Mouse (Mus musculus) cortical plate, adult 2 months (tissue): ENCODE measurements around the gene Nlrp6. TPM values are rescaled to one million over a fixed set of nuclear protein-coding genes. Genes with fewer than 3 reads are reported as not detected.
"Not testable (repeated sequence)": the region's sequence is repeated elsewhere in the genome, so short reads cannot be mapped to it uniquely, and the experiment has no call there.

Experiments
- H3K27ac ChIP-seq: fragments of 200-500 bp; 2 replicates; pipeline ENCODE4 v1.5.1; 2012; ENCODE audit warnings: low read length, control low read depth, inconsistent platforms; ENCODE audit not compliant: insufficient read depth
- H3K4me1 ChIP-seq: fragments of 200-500 bp; 2 replicates; pipeline ENCODE4 v1.6.1; 2011; ENCODE audit warnings: low read length; ENCODE audit not compliant: control insufficient read depth, insufficient read depth
- H3K4me3 ChIP-seq: fragments of 200-500 bp; 2 replicates; pipeline ENCODE4 v1.5.1; 2011; ENCODE audit warnings: mild to moderate bottlenecking, low read length, control low read depth; ENCODE audit not compliant: insufficient read depth
- CTCF ChIP-seq: fragments of 200-500 bp; IDR thresholded peaks from 2 replicates; pipeline ENCODE4 v1.5.1; 2011; ENCODE audit warnings: mild to moderate bottlenecking, control low read depth, low read length; ENCODE audit not compliant: insufficient read depth; ENCODE audit errors: extremely low read depth
- POLR2A ChIP-seq: fragments of 200-500 bp; IDR thresholded peaks from 2 replicates; pipeline ENCODE4 v1.6.1; 2011; ENCODE audit warnings: mild to moderate bottlenecking, low read length, control low read depth; ENCODE audit not compliant: insufficient read depth; ENCODE audit errors: extremely low read depth
- polyA plus RNA-seq: library from polyadenylated mRNA; depleted of rRNA; stranded (reverse); fragments of >200 nt; gene quantifications from 2 replicates; pipeline ENCODE4 v1.2.3, GENCODE M21; 2012; rRNA removed

Gene Nlrp6
- polyA plus RNA-seq, 1 experiment, result 0.54 TPM

DNA sequence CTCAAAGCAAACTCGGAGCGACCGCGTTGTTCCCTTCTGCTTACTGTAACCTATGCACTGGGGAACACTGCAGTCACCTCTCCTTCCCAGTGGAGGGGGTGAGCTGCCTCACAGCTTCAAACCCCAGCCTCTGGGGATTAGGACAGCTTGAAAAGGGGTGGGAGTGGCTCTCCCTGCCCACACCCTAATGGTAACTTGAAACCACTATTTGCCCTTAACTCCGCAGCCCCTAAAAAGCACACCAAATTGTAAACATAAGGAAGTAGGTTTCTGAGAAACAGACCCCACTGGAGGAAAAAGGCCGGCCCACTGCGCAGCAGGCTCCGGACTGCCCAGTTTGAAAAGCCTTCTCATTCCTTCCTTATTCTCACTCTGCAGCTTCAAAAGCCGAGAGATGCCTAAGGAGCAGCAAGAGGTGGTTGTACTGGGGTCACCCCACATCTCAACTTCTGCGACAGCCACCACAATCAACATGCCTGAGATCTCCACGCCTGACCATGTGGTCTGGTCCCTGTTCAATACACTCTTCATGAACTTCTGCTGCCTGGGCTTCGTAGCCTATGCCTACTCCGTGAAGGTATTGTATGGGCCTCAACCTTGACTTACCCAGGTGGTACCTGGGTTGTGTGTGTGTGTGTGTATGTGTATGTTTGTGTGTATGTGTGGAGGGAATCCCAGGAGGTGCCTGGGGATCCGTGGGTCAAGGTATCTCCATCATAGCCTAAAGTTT lies 47.3 kb downstream of the Nlrp6 start:
- Histone ChIP-seq H3K27ac (no peak overlapping the region), H3K4me3 (no peak overlapping the region), H3K4me1 (no peaks in the 10 kb centered on the region)
- TF ChIP-seq POLR2A (no peak), CTCF (no peak)

DNA sequence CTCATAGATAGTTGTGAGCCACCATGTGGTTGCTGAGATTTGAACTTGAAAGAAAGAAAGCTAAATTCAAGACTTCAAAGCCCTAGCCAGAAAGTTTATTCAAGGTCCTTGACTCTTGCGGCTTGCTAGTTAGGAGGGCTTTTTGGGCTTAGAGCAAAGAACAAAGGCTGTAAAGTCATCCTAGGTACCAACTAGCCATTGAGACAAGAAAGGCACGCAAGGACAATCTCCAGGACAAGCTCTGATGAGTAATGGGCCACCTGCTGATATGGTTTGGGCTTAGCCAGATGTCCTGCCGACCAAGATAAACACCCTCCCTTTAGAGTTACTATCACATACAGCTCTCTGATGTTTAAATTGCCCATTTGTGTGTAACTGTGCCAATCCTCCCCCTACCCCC lies 48.0 kb downstream of the Nlrp6 start:
- H3K4me3 ChIP-seq, H3K27ac ChIP-seq, H3K4me1 ChIP-seq: not testable (repeated sequence)

DNA sequence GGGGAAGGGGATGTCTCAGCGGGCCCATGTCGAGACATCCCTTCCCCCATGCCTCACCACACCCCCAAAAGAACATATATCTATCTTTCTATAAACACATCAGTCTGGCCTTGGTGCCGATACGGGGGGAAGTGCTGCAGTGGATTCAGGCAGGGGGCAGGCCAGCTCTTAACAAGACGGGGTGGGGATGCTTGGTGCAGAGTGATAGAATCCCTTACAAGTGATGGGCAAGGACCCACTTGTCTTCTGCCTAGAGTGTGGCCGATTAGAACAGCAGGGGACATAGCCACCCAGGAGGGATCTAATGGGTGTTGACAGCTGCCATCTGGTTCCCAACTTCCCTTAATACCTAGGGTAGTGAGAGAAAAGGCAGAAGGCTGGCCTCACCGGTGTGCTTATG lies 50.2 kb downstream of the Nlrp6 start:
- Histone ChIP-seq H3K4me1 (no peaks in the 10 kb centered on the region), H3K4me3 (no peak overlapping the region), H3K27ac (no peak overlapping the region)
- TF ChIP-seq POLR2A (no peak), CTCF (no peak)

DNA sequence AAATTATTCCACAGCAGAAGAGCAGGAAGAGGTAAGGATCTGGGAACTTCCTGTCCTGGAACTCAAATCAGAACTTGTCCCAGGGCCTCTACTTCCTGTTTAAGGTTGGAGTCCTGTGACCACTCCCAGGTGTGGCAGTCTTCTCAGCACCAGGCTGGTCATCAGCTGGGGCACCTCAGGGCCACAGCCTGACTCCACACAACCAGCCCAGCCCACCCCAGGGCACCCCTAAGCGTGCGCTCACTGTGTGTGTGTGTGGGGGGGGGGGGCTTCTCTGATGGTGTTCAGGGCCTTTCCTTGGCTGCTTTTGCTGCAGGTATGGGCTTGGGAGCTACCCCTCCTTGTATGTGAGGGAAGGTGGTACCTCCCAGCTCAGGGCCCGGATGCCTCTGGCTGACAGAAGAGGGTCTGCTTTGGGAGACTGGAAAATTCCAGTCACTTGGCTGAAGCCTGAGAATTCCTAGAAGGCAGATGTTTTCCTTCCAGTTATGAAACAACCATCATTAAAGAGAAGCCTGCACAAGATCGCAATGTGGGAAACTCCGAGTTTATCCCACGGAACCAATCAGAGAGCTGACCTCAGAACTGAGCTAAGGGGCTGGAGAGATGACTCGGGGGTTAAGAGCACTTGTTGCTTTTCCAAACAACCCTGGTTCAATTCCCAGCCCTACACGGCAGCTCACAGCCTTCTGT lies 50.9 kb downstream of the Nlrp6 start:
- TF ChIP-seq POLR2A (no peak), CTCF (no peak)
- H3K4me1 ChIP-seq, result no peaks in the 10 kb centered on the region
- no peak overlapping the region for H3K4me3 ChIP-seq
- H3K27ac ChIP-seq, result 0 out of 2 replicates have a peak overlapping the region, but pooled peaks have one; percentile 51

DNA sequence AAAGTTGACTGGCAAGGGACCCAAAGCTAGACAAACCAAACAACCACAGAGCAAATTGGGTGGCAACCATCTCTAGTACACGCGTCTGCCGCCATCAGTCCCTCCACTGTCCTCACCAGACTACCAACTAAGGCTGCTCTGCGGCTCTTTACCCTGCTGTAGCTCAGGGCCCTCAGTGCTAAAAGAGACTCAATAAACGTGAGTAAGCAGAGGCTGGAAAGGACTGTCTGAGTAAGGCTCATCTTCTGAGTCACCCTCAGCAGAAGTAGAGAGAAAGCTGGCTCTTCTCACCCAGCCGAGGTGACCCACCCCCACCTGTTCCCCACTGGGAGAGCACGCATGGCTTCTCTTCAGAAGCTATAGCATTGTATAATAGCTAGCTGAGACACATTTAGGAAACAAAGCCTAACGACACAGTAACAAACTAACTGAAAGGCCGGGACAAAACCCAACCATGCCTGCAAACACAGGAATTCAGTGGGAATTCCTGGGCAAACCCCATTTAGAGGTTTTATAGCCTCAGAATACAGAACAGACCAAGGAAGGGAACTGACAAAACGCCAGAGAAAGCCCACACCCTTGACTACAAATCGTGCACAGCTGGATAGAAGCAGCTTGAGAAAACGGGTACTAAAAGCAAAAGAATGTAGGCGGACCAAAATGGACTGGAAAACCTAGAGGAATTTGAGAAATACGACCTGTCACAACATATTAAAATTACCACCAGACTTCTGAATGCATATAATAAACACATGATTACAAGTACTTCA lies 52.9 kb downstream of the Nlrp6 start:
- TF ChIP-seq CTCF (no peak), POLR2A (no peak)
- H3K4me3 ChIP-seq, result no peak overlapping the region
- H3K27ac ChIP-seq, result no peak overlapping the region
- H3K4me1 ChIP-seq, result no peaks in the 10 kb centered on the region

DNA sequence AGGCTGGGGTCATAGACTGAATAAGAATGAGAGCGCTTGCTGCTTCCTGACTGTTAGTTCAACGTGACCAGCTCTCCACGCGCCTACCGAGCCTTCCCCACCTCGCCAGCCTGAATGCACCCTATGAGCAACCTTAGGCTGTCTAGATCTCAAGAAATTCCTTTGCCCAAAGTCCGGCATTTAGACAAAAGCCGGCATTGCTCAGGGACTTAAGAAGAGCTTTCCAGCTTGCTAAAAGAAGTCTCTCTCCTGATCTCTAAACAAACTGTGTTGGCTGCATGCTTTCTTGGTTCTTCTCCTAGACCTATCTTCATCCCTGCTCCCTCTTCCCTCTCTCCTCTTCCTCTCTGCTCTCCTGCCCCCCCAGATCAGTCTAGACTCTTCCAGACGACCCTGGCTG lies 54.2 kb downstream of the Nlrp6 start:
- H3K4me1 ChIP-seq, result no peaks in the 10 kb centered on the region
- TF ChIP-seq CTCF, result no peak
- TF ChIP-seq POLR2A, result no peak
- H3K27ac ChIP-seq, result no peak overlapping the region
- no peak overlapping the region for H3K4me3 ChIP-seq

DNA sequence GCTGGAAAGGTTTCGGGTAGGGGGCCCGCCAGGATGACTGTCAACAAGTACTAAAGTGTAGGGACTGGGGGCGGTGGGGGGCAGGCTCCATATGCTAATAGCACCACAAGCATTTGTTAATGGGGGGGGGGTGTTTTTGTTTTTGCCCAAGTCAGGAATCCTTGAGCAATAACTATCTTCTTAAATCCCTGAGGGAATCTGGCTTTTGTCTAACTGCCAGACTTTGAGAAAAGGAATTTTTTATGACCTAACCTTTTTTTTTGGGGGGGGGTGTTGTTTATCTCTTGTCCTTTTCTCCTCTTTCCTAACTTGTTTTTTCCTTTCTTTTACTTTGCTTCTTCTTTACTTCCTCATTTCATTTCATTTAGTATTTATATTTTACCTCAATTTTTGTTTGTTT lies 54.8 kb downstream of the Nlrp6 start:
- TF ChIP-seq POLR2A, result no peak
- TF ChIP-seq CTCF, result no peak
- Histone ChIP-seq H3K27ac (no peak overlapping the region), H3K4me3 (no peak overlapping the region), H3K4me1 (no peaks in the 10 kb centered on the region)

DNA sequence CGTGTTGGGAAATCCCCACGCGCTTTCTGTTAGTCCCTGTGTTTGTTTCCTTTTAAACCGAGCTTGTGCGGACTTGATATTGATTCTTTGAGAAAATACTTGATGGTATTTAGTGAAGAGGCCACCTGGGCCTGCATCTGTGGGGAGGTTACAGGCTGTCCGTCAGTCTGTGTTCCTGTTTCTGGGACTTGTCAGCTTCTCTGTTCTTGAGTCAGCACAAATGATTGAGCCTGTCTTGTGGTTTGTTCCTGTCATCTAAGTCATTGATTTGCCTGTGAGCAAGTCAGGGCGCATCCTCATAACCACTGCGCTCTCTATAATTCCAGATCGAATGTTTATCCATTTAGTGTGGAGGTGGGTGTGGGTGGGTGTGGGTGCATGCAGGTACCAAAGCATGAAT lies 56.0 kb downstream of the Nlrp6 start:
- not testable (repeated sequence) for H3K4me3 ChIP-seq, H3K4me1 ChIP-seq, H3K27ac ChIP-seq

Other genes starting within 250 kb of the Nlrp6 start
- gene Olfr45, start 239.0 kb upstream of the Nlrp6 start, polyA plus RNA-seq, result not detected in 2 replicates
- not detected in 2 replicates for gene Olfr541, start 223.6 kb upstream of the Nlrp6 start, polyA plus RNA-seq
- 0.15 and 0.23 TPM in 2 replicates for gene Cyp2e1, start 157.2 kb upstream of the Nlrp6 start, polyA plus RNA-seq
- 0.74 and 1.0 TPM in 2 replicates for gene Syce1, start 133.1 kb upstream of the Nlrp6 start, polyA plus RNA-seq
- 17.5 and 21.4 TPM in 2 replicates for gene Zfp941, start 98.7 kb upstream of the Nlrp6 start, polyA plus RNA-seq
- gene Urah, start 85.9 kb upstream of the Nlrp6 start, polyA plus RNA-seq, result 3.4 and 4.1 TPM in 2 replicates
- not detected in 2 replicates for gene Scgb1c1, start 75.4 kb upstream of the Nlrp6 start, polyA plus RNA-seq
- gene Odf3, start 73.1 kb upstream of the Nlrp6 start, polyA plus RNA-seq, result 0.32 and 0.46 TPM in 2 replicates
- gene Gm45785, start 64.6 kb upstream of the Nlrp6 start, polyA plus RNA-seq, result 0.19 and 0.46 TPM in 2 replicates
- gene Ric8a, start 63.9 kb upstream of the Nlrp6 start, polyA plus RNA-seq, result 79.5 and 89.3 TPM in 2 replicates
- gene Bet1l, start 63.3 kb upstream of the Nlrp6 start, polyA plus RNA-seq, result 34.3 and 38.3 TPM in 2 replicates
- gene Psmd13, start 38.9 kb upstream of the Nlrp6 start, polyA plus RNA-seq, result 96.6 and 103 TPM in 2 replicates
- 153 and 158 TPM in 2 replicates for gene Sirt3, start 38.6 kb upstream of the Nlrp6 start, polyA plus RNA-seq
- 1.2 and 1.3 TPM in 2 replicates for gene Cox8b, start 20.5 kb upstream of the Nlrp6 start, polyA plus RNA-seq
- gene Pgghg, start 20.5 kb downstream of the Nlrp6 start, polyA plus RNA-seq, result 8.0 and 8.5 TPM in 2 replicates
- 0.15 TPM in 1 of 2 replicates, not detected in the other for gene Ifitm5, start 29.4 kb downstream of the Nlrp6 start, polyA plus RNA-seq
- gene Gm45717, start 35.0 kb downstream of the Nlrp6 start, polyA plus RNA-seq, result not detected in 2 replicates
- gene Ifitm2, start 35.1 kb downstream of the Nlrp6 start, polyA plus RNA-seq, result 47.7 and 48.0 TPM in 2 replicates
- gene Ifitm1, start 46.3 kb downstream of the Nlrp6 start, polyA plus RNA-seq, result 22.0 and 28.5 TPM in 2 replicates
- gene Ifitm3, start 89.9 kb downstream of the Nlrp6 start, polyA plus RNA-seq, result 50.4 and 59.6 TPM in 2 replicates
- 0.74 and 1.3 TPM in 2 replicates for gene Ifitm6, start 97.0 kb downstream of the Nlrp6 start, polyA plus RNA-seq
- gene Gm17387, start 108.2 kb downstream of the Nlrp6 start, polyA plus RNA-seq, result not detected in 2 replicates
- 109 and 125 TPM in 2 replicates for gene B4galnt4, start 140.2 kb downstream of the Nlrp6 start, polyA plus RNA-seq
- gene Pkp3, start 157.3 kb downstream of the Nlrp6 start, polyA plus RNA-seq, result 0.06 and 0.15 TPM in 2 replicates
- 4.0 and 4.3 TPM in 2 replicates for gene Sigirr, start 179.7 kb downstream of the Nlrp6 start, polyA plus RNA-seq
- gene Ano9, start 196.9 kb downstream of the Nlrp6 start, polyA plus RNA-seq, result 0.08 TPM in 1 of 2 replicates, not detected in the other
- gene Ptdss2, start 201.5 kb downstream of the Nlrp6 start, polyA plus RNA-seq, result 57.6 and 58.9 TPM in 2 replicates